Mouse (Mus musculus): Measurements from ENCODE around the gene Ncl.

DNA sequence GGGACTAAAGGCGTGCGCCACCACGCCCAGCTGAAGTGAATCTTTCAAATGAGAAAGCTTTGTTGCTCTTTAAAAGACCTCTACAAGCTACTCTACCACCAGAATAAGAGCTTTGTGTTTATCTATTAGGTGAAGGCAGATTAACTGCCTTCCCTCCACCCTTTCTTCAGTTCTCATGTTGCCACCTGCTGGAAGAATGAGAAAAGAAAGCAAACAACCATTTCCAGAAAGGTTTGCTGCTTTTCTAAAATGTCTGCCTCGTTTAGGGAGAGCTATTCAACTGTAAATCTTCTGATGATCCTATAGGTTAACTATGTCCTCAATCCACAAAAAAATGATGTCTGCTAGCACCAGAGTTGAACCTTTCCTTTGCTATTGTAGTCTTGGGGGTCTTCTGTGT is 10.4 kb downstream of the Ncl start:
- TF ChIP-seq CTCF (IDR thresholded peaks at IDR 0.05; ENCODE audit: low read depth, low read length) (no peak), GATA1 (IDR thresholded peaks at IDR 0.05; ENCODE audit: borderline replicate concordance, low read length) (no peak), TAL1 (conservative IDR thresholded peaks at IDR 0.05; ENCODE audit: low read depth, low read length) (no peak)

Data from G1E (cell line).